Mouse (Mus musculus) forebrain, embryonic 15.5 days (tissue): ENCODE results near the gene Hspb8. TPM values are rescaled to one million over a fixed set of nuclear protein-coding genes. Genes with fewer than 3 reads are reported as not detected.

Source experiments
- ATAC-seq: fragments of 200-750 bp; cut with Nextera tagmentation; replicated peaks from 2 replicates; pipeline ENCODE4 v1.8.0; 2017; ENCODE audit warnings: mild to moderate bottlenecking, moderate TSS enrichment, moderate library complexity
- H3K27ac ChIP-seq: fragments of 300-500 bp; sonication (generic); replicated peaks from 2 replicates; pipeline ENCODE4 v1.5.1; 2015; ENCODE audit warnings: mild to moderate bottlenecking, inconsistent platforms
- H3K27me3 ChIP-seq: fragments of 300-500 bp; sonication (generic); 2 replicates; pipeline ENCODE4 v1.6.1; 2015; ENCODE audit warnings: inconsistent platforms
- H3K36me3 ChIP-seq: fragments of 300-500 bp; sonication (generic); 2 replicates; pipeline ENCODE4 v1.6.1; 2015; ENCODE audit warnings: mild to moderate bottlenecking, inconsistent platforms
- H3K4me1 ChIP-seq: fragments of 300-500 bp; sonication (generic); 2 replicates; pipeline ENCODE4 v1.6.1; 2015; ENCODE audit warnings: inconsistent platforms
- H3K4me2 ChIP-seq: fragments of 300-500 bp; sonication (generic); replicated peaks from 2 replicates; pipeline ENCODE4 v1.6.1; 2015; ENCODE audit warnings: mild to moderate bottlenecking, inconsistent platforms
- H3K4me3 ChIP-seq: fragments of 300-500 bp; sonication (generic); 2 replicates; pipeline ENCODE4 v1.5.1; 2015; ENCODE audit warnings: mild to moderate bottlenecking, inconsistent platforms
- H3K9ac ChIP-seq: fragments of 300-500 bp; sonication (generic); replicated peaks from 2 replicates; pipeline ENCODE4 v1.6.1; 2015; ENCODE audit warnings: mild to moderate bottlenecking, inconsistent platforms
- H3K9me3 ChIP-seq: fragments of 300-500 bp; sonication (generic); 2 replicates; pipeline ENCODE4 v1.6.1; 2016; ENCODE audit warnings: inconsistent platforms
- WGBS: fragments of 180-500 bp; shearing (Covaris S2); methylation state at CpG from one replicate; pipeline ENCODE4 v1.1.7; 2015; ENCODE audit warnings: mixed read lengths; 5-methylcytosine and 5-hydroxymethylcytosine counted together
- polyA plus RNA-seq: library from polyadenylated mRNA; unstranded; fragments of >200 nt; fragmentation: Nextera tagmentation; extraction: Ambion mirVana; gene quantifications from 2 replicates; pipeline ENCODE4 v1.2.1, GENCODE M21; 2015

Gene Hspb8
- polyA plus RNA-seq, 1 experiment from 2014 or later = 5.6 TPM

DNA sequence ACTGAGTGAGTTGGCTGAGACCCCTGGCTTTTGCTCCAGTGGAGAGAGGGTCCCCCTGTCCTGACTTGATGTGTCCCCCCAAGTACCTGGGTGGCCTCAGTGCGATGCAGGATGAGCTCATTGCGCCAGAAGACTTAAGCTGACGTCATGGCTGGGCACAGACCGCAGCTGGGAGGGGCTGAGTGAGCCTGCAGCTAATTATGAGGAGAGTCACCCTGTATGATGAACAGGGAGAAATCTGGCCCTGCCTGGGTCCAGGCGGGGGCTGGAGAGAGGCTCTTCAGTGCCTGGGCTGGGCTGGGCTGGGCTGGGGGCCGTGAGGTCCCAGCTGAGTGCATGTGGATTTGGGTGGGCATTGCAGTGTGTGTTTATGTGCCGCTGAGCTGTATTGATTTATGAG, 2.6 kb upstream of the Hspb8 start:
- no peaks in the 10 kb centered on the region for H3K36me3 ChIP-seq
- H3K9me3 ChIP-seq = no peaks in the 10 kb centered on the region
- no peak overlapping the region; the same call in 1 of the 2 replicates for H3K27ac ChIP-seq
- no peak overlapping the region for H3K4me2 ChIP-seq
- H3K9ac ChIP-seq = no peak overlapping the region
- WGBS = 41% methylated on average over 7 of the region's 7 CpGs
- peaks cover 19% of the 10 kb centered on the region for H3K4me1 ChIP-seq
- H3K4me3 ChIP-seq = no peak overlapping the region
- ATAC-seq = 0 out of 2 replicates have a peak, but pooled peaks have one; percentile 33
- no peaks in the 10 kb centered on the region for H3K27me3 ChIP-seq

DNA sequence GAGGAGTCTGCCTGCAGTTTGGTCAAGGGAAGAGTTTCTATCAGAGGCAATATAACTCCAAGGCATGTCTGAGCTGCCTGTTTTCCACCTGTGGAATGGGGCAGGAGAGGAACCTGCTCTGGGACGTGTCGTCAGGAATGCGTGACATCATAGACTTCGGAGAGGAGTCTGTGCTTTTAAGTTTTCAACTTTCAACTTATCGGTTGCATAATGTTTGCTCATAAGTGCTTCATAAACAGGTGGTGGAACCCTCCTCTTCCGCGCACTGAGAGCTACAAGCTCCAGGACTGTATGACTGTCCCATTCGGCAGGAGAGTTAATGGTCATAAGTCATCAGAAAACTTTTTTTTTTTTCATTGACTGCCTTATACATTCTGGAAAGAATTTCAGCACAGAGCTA, 1.1 kb upstream of the Hspb8 start:
- Histone ChIP-seq H3K27ac (no peak overlapping the region), H3K27me3 (no peaks in the 10 kb centered on the region), H3K9ac (no peak overlapping the region), H3K36me3 (no peaks in the 10 kb centered on the region), H3K4me3 (no peak overlapping the region), H3K9me3 (no peaks in the 10 kb centered on the region), H3K4me1 (peaks cover 27% of the 10 kb centered on the region), H3K4me2 (no peak overlapping the region)
- ATAC-seq = no peak
- 85% methylated on average over 8 of the region's 8 CpGs for whole genome bisulfite sequencing

DNA sequence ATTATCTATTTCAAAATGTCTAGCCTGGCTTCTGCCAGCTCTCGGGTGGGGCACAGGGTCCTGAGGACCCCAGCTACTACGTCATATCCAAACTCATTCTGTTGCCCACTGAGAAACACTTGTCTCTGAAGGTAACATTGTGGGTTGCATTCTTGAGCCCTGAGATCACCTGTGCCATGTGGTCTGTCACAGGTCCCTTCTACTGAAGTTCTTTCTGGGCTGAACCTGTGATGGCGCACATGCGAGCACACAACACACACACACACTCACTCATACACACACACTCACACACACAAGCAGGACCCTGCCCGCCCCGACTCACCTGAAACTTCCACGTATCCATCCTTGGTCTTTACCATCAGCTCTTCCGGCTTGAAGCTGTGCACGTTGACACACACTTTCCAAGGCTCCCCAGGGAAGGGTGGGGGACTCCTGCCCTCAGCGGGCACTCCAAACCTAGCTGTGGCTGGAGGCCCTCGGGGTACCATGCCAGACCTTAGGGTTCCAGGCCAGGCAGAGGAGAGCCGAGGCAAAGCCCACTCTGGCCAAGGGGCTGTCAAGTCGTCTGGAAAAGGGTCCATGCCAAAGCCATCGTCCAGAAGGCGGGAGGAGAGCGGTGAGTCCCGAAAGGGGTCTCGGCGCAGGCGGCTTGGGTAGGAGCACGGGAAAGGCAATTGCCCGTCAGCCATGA, 728 bp downstream of the Hspb8 start:
- H3K4me2 ChIP-seq = peak overlapping the region; percentile 34
- H3K4me3 ChIP-seq = peak overlapping the region; percentile 5; the same call in 1 of the 2 replicates
- 53% methylated on average over 22 of the region's 22 CpGs for WGBS
- peaks cover 29% of the 10 kb centered on the region for H3K4me1 ChIP-seq
- H3K36me3 ChIP-seq = no peaks in the 10 kb centered on the region
- H3K9me3 ChIP-seq = no peaks in the 10 kb centered on the region
- no peaks in the 10 kb centered on the region for H3K27me3 ChIP-seq
- no peak overlapping the region for H3K9ac ChIP-seq
- peak overlapping the region; percentile 42; the same call in 1 of the 2 replicates for H3K27ac ChIP-seq
- no peak for ATAC-seq

DNA sequence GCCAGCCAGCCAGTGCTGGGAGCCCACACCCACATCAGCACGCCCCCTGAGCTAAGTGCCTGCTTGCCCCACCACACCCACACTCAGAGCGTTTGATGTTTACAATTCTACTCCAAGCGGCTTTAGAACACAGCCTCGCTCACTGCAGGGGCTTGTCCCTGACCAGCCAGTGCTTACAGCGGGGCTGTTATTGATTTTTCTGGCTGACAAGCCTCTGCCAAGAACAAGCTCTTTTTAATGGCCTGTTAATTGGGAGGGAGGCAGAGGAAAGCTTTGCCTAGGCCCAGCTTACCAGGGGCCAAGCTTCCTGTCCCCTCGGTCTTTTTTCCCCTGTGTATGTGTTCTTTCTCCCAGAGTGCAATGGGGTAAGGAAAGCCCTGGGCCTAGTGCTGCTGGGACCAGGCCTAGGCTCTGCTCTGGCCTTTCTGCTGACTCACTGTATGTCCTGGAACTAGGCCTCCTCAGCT, 1.9 kb downstream of the Hspb8 start:
- no peak overlapping the region for H3K4me3 ChIP-seq
- no peaks in the 10 kb centered on the region for H3K9me3 ChIP-seq
- WGBS = 4% methylated on average over 6 of the region's 6 CpGs
- ATAC-seq = peak; percentile 80
- no peaks in the 10 kb centered on the region for H3K36me3 ChIP-seq
- no peaks in the 10 kb centered on the region for H3K27me3 ChIP-seq
- H3K27ac ChIP-seq = peak overlapping the region; percentile 53
- no peak overlapping the region for H3K9ac ChIP-seq
- H3K4me2 ChIP-seq = no peak overlapping the region
- H3K4me1 ChIP-seq = peaks cover 32% of the 10 kb centered on the region

DNA sequence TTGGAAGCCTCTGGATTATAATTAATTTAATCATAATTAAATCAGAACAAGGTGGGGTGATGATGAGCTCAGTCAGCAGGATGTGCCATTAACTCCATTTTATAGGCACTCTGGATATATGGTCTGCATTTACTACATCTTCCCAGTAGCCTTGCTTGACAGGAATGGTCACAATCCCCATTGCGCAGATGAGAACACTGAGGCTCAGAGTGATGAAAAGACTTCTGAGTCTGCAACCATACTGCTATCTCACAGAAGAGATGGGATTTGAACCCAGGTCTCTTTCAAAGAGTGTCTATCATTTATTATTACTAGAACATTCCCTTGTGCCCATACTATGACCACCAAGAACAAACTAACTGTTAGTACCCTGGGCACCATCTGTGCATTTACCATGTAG, 2.5 kb downstream of the Hspb8 start:
- Histone ChIP-seq H3K4me2 (no peak overlapping the region), H3K9me3 (no peaks in the 10 kb centered on the region), H3K27me3 (no peaks in the 10 kb centered on the region), H3K4me1 (peaks cover 34% of the 10 kb centered on the region), H3K27ac (peak overlapping the region; percentile 53), H3K9ac (no peak overlapping the region), H3K4me3 (no peak overlapping the region), H3K36me3 (no peaks in the 10 kb centered on the region)
- 98% methylated on average over 1 of the region's 1 CpGs for WGBS
- ATAC-seq = no peak

DNA sequence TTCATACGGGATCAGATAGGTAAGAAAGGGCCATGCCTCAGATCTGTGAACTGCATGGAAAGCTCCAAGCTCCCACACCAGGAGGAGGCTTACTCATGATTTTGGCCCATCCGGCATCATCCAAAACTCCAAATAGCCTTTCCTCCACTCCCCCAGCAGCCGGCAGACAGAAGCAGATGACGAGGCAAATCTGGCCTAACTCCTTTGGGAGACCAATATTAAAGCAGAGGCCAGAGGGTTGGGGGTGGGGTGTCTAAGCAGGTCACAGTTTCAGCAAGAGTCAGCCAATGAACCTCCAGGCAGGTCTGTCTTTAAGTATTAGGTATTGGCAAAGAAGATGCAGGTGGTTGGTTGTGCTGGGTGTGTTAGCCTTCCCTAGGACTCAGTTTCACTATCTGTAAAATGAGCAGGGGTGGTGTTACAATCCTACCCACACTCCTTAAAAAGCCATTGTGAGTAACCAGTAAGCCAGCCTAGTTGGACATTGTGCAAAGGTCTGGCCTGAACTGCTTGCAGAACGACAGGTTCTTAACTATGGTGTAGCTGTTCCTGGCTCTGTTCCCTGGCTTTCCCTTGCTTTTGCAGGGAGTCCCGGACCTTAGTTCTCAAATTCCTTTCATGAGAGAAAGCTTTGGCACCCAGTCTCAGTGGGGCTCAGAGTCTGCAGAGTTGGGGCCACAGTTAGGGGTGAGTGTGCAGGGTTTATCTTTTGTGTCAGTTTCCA, 3.2 kb downstream of the Hspb8 start:
- H3K4me3 ChIP-seq = no peak overlapping the region
- H3K4me1 ChIP-seq = peaks cover 34% of the 10 kb centered on the region
- H3K36me3 ChIP-seq = no peaks in the 10 kb centered on the region
- WGBS = 49% methylated on average over 6 of the region's 6 CpGs
- no peak overlapping the region for H3K27ac ChIP-seq
- H3K27me3 ChIP-seq = no peaks in the 10 kb centered on the region
- no peak for ATAC-seq
- no peaks in the 10 kb centered on the region for H3K9me3 ChIP-seq
- no peak overlapping the region for H3K4me2 ChIP-seq
- no peak overlapping the region for H3K9ac ChIP-seq

DNA sequence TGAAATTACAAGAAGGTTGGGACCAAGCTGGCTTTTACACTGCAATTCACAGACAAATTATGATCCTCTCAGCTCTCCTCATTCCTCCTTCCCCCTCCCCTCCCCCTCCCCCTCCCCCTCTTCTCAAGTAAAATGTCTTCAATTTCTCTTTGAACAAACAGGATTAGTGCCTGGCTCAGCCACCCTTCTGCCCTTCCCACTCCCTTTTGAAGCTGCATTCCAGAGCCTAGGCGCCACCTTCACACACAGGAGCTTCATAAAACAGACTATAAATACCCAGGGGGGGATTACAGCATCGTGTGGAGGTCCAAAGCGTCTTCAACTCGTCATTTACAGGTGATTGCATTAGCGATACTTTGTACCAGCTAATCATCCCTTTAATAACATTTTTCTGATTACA, 6.5 kb downstream of the Hspb8 start:
- WGBS = 6% methylated on average over 5 of the region's 5 CpGs
- H3K9me3 ChIP-seq = no peaks in the 10 kb centered on the region
- no peak overlapping the region for H3K4me2 ChIP-seq
- no peak overlapping the region for H3K4me3 ChIP-seq
- no peak for ATAC-seq
- H3K4me1 ChIP-seq = peaks cover 22% of the 10 kb centered on the region
- H3K27me3 ChIP-seq = no peaks in the 10 kb centered on the region
- no peak overlapping the region for H3K9ac ChIP-seq
- H3K27ac ChIP-seq = no peak overlapping the region
- no peaks in the 10 kb centered on the region for H3K36me3 ChIP-seq

DNA sequence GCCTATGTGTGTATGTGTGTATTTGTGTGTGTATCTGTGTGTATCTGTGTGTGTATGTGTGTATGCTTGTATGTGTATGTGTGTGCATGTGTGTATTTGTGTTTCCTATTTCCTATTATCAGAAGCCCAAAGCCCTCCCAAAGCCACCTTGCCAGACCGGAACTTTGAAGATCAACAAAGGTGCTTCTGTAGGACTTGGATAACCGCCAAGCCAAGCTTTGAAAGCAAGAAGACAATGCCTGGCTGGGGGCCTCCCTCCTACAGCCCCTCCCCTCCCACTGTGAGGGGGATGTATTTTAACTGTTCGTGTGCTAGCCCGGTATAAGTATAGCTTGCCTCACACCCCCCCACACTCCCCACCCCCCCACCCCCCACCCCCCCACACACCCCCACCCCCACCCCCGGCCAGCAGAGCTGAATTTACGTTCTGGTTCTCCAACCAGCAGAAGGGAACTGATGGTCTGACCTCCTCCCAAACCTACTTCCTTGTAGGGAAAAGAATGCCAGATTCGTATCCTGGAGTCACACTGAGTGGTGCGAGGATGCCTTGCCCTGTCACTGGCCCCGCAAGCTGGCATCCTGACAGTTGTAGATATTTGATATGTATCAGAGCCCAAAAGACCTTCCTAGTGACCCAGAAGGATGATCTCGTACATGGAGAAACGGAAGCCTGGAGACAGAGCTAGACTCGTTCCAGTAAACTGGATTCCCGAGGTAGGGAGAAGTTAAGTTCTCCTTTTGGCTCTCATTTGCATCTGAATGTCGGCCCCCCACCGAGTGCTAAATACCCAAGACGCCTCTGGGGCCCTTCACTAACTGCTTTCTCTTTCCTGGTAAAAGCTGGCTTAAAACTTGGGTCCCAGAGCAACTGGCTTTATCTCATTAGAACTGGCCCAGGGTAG, 12.7 kb downstream of the Hspb8 start:
- under 1% methylated on average over 16 of the region's 16 CpGs for WGBS
- Histone ChIP-seq H3K9me3 (no peaks in the 10 kb centered on the region), H3K36me3 (no peaks in the 10 kb centered on the region), H3K4me3 (no peak overlapping the region), H3K27ac (no peak overlapping the region), H3K4me2 (no peak overlapping the region), H3K4me1 (peaks cover 23% of the 10 kb centered on the region), H3K9ac (no peak overlapping the region), H3K27me3 (no peaks in the 10 kb centered on the region)
- ATAC-seq = no peak

DNA sequence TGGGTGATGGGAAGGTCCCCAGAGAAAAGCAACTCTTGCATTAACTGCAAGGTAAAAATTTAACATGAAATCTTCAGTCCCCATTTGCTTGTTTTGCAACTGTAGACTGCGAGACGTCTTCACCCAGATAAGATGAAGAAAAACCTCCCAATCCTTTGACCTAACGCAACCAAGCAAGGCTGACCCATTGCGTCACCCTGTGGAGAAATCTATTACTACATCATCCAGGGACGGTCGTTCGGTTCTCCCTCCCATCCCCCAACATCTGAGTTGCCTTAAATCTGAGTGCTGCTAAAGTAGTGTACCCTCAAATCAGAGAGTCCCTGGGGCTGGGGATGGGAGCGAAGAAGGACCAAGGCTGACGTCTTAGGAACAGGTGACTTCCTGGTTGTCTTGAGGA, 13.7 kb downstream of the Hspb8 start:
- Histone ChIP-seq H3K9ac (no peak overlapping the region), H3K4me2 (no peak overlapping the region), H3K27ac (no peak overlapping the region), H3K4me1 (peaks cover 23% of the 10 kb centered on the region), H3K4me3 (no peak overlapping the region), H3K36me3 (no peaks in the 10 kb centered on the region), H3K9me3 (no peaks in the 10 kb centered on the region), H3K27me3 (no peaks in the 10 kb centered on the region)
- no peak for ATAC-seq
- WGBS = 63% methylated on average over 9 of the region's 9 CpGs

DNA sequence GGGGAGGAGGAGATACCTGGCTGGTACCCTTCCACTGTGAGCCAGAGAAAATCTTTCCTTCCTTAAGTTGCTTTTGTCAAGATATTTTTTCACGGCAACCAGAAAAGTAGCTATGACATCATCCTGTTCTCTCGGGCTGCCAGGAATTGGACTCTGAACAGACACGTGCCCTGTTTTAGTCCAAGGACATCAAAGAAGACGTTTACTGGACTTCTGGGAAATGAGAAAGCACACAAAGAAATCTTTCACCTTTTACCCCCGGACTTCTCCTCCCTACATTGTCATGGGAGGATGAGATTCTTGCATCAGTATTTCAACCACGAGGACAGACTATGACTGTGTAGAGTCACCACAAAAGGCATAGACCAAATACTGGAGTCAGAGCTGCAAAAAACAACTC, 14.7 kb downstream of the Hspb8 start:
- Histone ChIP-seq H3K4me1 (peaks cover 23% of the 10 kb centered on the region), H3K27ac (no peak overlapping the region), H3K4me2 (no peak overlapping the region), H3K4me3 (no peak overlapping the region), H3K36me3 (no peaks in the 10 kb centered on the region), H3K9me3 (no peaks in the 10 kb centered on the region), H3K9ac (no peak overlapping the region), H3K27me3 (no peaks in the 10 kb centered on the region)
- no peak for ATAC-seq
- 13% methylated on average over 6 of the region's 6 CpGs for WGBS

DNA sequence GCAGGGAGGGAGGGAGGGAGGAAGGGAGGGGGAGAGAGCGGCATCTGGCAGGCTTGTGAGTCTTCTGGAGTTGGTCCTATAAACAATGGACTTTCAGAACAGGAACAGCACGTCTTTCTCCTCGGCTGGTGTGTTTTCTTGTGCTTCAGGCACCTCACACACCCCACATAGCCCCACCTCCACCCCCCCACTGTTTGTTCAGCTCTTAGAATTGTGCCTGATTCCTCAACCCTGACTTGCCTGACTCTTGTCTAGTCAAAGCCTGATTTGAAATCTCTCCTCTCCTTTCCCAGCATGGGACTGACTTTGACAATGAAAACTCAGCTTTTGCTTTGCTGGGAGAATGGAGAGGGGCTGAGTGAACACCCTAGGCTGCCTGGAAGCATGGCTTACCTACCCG, 15.3 kb downstream of the Hspb8 start:
- H3K4me2 ChIP-seq = no peak overlapping the region
- peaks cover 23% of the 10 kb centered on the region for H3K4me1 ChIP-seq
- no peak overlapping the region for H3K27ac ChIP-seq
- no peak overlapping the region for H3K4me3 ChIP-seq
- no peak overlapping the region for H3K9ac ChIP-seq
- no peak for ATAC-seq
- H3K36me3 ChIP-seq = no peaks in the 10 kb centered on the region
- H3K27me3 ChIP-seq = no peaks in the 10 kb centered on the region
- 10% methylated on average over 4 of the region's 4 CpGs for WGBS
- H3K9me3 ChIP-seq = no peaks in the 10 kb centered on the region

DNA sequence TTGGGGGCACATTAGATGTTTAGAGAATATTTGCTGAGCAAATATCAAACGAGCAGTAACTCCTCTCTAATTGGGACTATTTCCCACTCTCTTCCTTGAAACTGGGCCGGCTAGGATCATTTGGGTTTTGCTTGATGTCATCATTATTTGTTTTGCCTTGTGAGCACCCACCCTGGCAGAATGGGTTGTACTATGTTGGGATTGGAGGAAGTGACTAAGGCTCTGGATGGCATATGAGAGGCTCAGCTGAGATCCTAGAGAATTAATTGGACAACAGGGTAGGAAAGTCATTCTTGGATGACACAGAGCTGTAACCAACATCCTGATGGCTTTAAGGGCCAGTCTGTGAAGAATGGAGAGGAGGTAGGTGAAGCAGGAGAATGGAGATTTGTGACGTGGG, 16.2 kb downstream of the Hspb8 start:
- Histone ChIP-seq H3K9me3 (no peaks in the 10 kb centered on the region), H3K36me3 (no peaks in the 10 kb centered on the region), H3K9ac (no peak overlapping the region), H3K27ac (no peak overlapping the region), H3K27me3 (no peaks in the 10 kb centered on the region), H3K4me3 (no peak overlapping the region), H3K4me2 (no peak overlapping the region), H3K4me1 (peaks cover 23% of the 10 kb centered on the region)
- WGBS = 73% methylated on average over 3 of the region's 3 CpGs
- ATAC-seq = no peak
